Mouse (Mus musculus): ENCODE results near the gene Stat4.

DNA sequence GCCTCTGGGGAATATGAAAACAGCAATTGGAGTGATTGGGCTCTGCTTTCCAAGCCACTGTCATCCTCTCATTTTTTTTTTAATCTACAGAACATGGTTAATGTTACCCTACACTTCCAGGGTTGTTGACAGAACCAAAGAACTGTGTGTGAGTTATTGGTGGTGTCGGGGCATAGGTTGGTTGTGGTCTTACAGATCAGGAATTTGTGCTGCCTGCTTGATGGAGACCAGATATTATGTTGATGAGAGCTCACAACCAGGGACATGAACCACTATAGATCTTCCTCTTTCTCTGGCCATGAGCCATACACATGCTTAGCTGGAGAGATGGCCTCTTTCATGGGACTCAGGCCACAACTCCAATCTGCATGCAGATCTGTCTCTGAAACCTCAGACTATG lies 100.2 kb downstream of the Stat4 start:
- TF ChIP-seq POLR2A (IDR thresholded peaks at IDR 0.05; ENCODE audit: low read depth, low read length) (no peak), CTCF (IDR thresholded peaks at IDR 0.05; ENCODE audit: extremely low read depth, insufficient read length, insufficient replicate concordance, low read depth, low read length) (no peak)

Data from small intestine, adult 2 months (tissue).